Mouse (Mus musculus): ENCODE results near the gene Olfr310. TPM values are rescaled to one million over a fixed set of nuclear protein-coding genes. Genes with fewer than 3 reads are reported as not detected.

Olfr310 gene
- polyA plus RNA-seq (2014; fragmentation: Illumina TruSeq; extraction: RNeasy Lipid Tissue Mini Kit (QIAGEN cat#74804); ENCODE audit: low read depth, low replicate concordance) = not detected

DNA sequence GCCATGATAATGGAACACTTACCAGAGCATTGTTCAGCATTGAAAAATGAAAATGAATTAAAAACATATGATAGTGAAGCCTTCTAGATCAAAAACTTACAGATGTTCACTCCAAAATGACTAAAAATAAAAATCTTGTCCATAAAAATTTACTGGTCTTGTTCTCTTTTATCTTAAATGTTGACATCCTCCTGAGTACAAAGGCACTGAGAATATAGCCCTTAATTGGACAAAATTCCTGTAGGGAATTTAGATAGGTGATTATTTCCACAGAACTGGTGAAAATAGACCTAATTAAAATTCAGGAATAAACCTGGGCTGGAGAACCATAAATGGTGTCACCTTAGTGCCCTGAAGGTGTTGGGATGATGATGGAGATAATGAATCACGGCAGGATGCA, at the start of gene Olfr310:
Olfr310 (minus strand) TSS at position 101 of the 400 bp plus-strand sequence.

DNA sequence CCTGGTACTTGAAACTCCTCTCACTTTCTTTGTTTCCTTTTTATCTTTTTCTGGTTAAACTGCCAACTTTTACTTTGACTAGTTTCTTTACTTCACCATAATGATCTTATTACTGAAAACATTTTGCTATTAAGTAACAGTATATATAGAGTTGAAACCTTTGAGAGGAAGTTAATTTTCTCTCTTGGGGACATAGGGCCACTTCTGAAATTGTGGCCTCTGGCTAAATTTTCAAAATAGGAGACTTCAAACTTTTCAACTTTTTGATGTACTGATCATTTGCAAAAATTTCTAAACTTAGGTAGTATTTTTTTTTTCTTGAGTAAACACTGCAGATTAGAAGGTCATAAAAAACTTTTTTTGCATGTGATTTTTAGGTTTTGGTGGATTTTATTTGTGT, 48.6 kb upstream of the Olfr310 start, which contains the start of gene Olfr308:
Olfr308 (minus strand) TSS at position 101 of the 400 bp plus-strand sequence.

DNA sequence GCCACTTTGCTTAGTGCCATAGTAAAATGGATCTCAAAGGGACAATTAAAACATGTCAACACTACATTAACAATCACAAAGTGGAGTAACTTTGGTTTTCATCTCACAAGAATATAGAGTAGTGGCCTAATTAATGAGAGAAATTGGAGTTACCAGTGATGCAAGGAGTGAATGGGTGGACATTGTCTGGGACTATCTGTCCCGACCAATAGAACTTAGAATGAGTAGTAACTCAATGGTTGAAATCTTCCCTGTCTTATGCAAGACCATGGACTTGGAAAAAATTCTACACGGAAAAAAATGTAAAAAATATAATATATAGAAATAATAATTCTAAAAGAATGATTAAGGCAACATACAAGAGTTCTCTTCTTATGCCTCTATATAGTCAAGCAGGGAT, 36.6 kb upstream of the Olfr310 start, which contains the start of gene Olfr309:
Olfr309 (minus strand) TSS at position 101 of the 400 bp plus-strand sequence.

DNA sequence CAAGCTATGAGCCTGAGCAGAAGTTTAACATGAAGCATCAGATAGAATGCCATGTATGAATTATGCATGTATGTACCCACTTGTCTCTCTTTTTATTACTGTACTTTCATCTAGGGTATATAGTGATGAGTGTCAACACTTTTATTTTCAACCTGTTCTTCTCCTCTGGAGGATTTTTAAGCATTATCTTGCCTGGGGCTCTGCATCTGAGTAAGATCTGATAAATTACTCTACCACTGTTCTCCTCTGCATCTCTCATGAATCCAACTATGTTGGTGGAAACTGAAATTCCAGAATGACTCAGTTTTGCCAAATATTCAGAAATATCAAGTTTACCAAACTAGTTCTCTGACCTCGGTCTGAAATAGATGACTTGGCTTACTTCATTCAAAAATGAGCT, 30.8 kb downstream of the Olfr310 start, which contains the start of gene Vmn2r76:
Vmn2r76 (minus strand) TSS at position 101 of the 400 bp plus-strand sequence.

Other genes with a start within 250 kb of the Olfr310 start
- not detected for gene Vmn2r75, start 105.4 kb downstream of the Olfr310 start, polyA plus RNA-seq (2014; fragmentation: Illumina TruSeq; extraction: RNeasy Lipid Tissue Mini Kit (QIAGEN cat#74804); ENCODE audit: low read depth, low replicate concordance)
- not detected for gene Vmn2r76, start 30.9 kb downstream of the Olfr310 start, polyA plus RNA-seq (2014; fragmentation: Illumina TruSeq; extraction: RNeasy Lipid Tissue Mini Kit (QIAGEN cat#74804); ENCODE audit: low read depth, low replicate concordance)
- gene Olfr309, start 36.5 kb upstream of the Olfr310 start, polyA plus RNA-seq (2014; fragmentation: Illumina TruSeq; extraction: RNeasy Lipid Tissue Mini Kit (QIAGEN cat#74804); ENCODE audit: low read depth, low replicate concordance) = not detected
- gene Olfr308, start 48.5 kb upstream of the Olfr310 start, polyA plus RNA-seq (2014; fragmentation: Illumina TruSeq; extraction: RNeasy Lipid Tissue Mini Kit (QIAGEN cat#74804); ENCODE audit: low read depth, low replicate concordance) = not detected
- gene Olfr307, start 60.4 kb upstream of the Olfr310 start, polyA plus RNA-seq (2014; fragmentation: Illumina TruSeq; extraction: RNeasy Lipid Tissue Mini Kit (QIAGEN cat#74804); ENCODE audit: low read depth, low replicate concordance) = not detected
- not detected for gene Olfr305, start 89.8 kb upstream of the Olfr310 start, polyA plus RNA-seq (2014; fragmentation: Illumina TruSeq; extraction: RNeasy Lipid Tissue Mini Kit (QIAGEN cat#74804); ENCODE audit: low read depth, low replicate concordance)
- gene Olfr304, start 109.5 kb upstream of the Olfr310 start, polyA plus RNA-seq (2014; fragmentation: Illumina TruSeq; extraction: RNeasy Lipid Tissue Mini Kit (QIAGEN cat#74804); ENCODE audit: low read depth, low replicate concordance) = not detected
- not detected for gene Olfr303, start 120.6 kb upstream of the Olfr310 start, polyA plus RNA-seq (2014; fragmentation: Illumina TruSeq; extraction: RNeasy Lipid Tissue Mini Kit (QIAGEN cat#74804); ENCODE audit: low read depth, low replicate concordance)
- gene Olfr301, start 126.7 kb upstream of the Olfr310 start, polyA plus RNA-seq (2014; fragmentation: Illumina TruSeq; extraction: RNeasy Lipid Tissue Mini Kit (QIAGEN cat#74804); ENCODE audit: low read depth, low replicate concordance) = not detected
- gene Olfr299, start 182.7 kb upstream of the Olfr310 start, polyA plus RNA-seq (2014; fragmentation: Illumina TruSeq; extraction: RNeasy Lipid Tissue Mini Kit (QIAGEN cat#74804); ENCODE audit: low read depth, low replicate concordance) = not detected
- gene Olfr298, start 215.3 kb upstream of the Olfr310 start, polyA plus RNA-seq (2014; fragmentation: Illumina TruSeq; extraction: RNeasy Lipid Tissue Mini Kit (QIAGEN cat#74804); ENCODE audit: low read depth, low replicate concordance) = not detected
- not detected for gene Olfr297, start 242.8 kb upstream of the Olfr310 start, polyA plus RNA-seq (2014; fragmentation: Illumina TruSeq; extraction: RNeasy Lipid Tissue Mini Kit (QIAGEN cat#74804); ENCODE audit: low read depth, low replicate concordance)

All from sigmoid colon, adult 10 weeks (tissue).